Mouse (Mus musculus) adrenal gland, postnatal 4 days (tissue): ENCODE results near the gene Psma1. TPM values are rescaled to one million over a fixed set of nuclear protein-coding genes. Genes with fewer than 3 reads are reported as not detected.

Experiments used
- DNase-seq, 2 experiments: peaks; one replicate each; pipeline ENCODE4 v3.0.0; 2021 to 2022; ENCODE audit warnings: low spot score in 2 of 2, mixed read lengths in 2 of 2
- total RNA-seq, 2 experiments: library from RNA; stranded (reverse); gene quantifications; 2 replicates each; pipeline ENCODE4 v1.2.3; 2021

Gene Psma1
- total RNA-seq, 2 experiments from 2014 or later, result 154 to 157 TPM

- DNase-seq, result no peak
These were observed 5.8 kb upstream of the Psma1 start for GRCm38 (mm10) chr7:114281671-114282070.

DNA sequence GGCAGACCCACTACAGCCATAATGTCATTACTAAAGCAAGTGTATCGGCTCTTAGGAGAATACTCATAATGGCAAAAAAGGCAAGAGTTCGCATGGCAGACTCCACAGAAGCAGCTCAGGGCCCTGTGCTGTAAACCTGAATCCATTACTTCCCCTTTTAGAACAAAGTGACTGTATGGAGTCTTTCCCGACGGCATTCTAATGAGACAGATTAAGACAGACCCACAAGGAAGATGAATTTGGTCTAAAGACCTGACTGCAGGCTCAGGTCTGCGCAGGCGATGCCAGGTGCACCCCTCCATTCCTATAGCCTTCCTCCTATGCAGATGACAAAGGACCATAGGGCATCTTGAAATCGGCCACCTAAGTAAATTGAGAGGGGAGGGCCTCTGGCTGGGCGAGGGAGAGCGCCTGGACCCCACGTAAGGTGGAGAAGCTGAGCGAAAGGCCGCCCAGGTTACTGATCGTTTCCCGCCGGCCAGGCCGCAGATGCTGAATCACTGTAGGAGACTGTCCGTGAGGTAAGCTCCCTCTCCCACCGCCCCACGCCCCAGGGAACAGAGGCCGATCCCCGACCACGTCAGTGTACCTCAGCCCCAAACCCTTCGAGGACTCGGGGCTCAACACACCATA lies 430 bp downstream of the Psma1 start:
- DNase-seq, result no peak

DNA sequence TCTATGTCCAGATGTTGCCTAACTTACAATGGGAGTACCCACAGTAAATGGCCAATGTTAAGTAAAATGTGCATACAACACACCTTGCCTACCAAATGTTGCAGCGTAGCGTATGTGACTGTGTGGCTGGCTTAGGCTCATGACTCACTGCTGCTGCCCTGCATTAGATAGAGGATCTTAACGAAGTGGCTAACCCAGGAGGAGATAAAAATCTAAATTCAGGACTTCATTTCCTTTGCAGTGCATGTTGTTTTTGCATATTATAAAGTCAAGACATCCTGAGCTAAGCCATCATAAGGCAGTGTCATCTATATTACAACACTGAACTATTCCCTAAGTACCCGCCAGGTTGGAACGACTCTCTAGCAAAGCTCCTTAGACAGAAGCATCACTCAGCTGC lies 7.5 kb downstream of the Psma1 start:
- no peak for DNase-seq

- peak; percentile 63 to 85 for DNase-seq
These were observed 21.8 kb downstream of the Psma1 start, which contains the start of gene Copb1 for GRCm38 (mm10) chr7:114253885-114254833. Gene Copb1 (minus strand): TSS chr7:114254711.

DNA sequence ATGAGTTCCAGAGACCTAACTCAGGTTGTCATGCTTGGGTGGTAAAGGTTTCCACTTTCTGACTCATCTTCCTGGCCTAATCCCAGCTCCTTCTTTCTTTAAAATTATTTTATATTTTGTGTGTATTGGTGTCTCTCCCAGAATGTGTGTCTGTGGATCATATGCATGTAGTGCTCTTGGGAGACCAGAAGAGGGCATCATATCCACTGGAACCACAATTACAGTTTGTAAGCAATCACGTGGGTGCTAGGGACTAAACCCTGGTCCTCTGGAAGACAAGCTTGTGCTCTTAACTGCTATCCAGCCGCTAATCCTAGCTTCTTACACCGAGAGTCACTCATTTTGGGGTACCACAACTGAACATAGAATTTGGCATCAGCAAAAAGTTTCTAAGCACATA lies 24.2 kb downstream of the Psma1 start:
- DNase-seq, result no peak

GRCm38 (mm10) chr7:114233980-114234379 lies 41.9 kb downstream of the Psma1 start:
- no peak for DNase-seq

DNA sequence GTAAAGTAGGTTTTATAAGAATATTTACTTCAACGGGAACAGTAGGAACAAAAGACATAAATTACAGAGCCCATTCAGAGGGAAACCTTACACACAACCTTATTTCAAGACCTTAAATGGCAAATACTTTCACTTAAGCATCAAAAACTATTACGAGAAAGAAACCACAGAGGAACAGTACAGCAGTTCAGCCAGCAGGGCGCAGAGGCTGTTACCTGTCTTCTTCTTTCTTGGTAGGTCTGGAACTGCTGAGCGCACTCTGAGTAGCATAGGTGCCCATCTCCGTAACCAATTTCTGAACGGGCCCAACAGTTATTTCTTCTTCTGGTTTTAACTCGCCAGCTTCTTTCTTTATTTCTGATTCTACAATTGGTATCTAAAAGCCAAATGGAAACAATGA lies 42.9 kb downstream of the Psma1 start:
- DNase-seq, result no peak

DNA sequence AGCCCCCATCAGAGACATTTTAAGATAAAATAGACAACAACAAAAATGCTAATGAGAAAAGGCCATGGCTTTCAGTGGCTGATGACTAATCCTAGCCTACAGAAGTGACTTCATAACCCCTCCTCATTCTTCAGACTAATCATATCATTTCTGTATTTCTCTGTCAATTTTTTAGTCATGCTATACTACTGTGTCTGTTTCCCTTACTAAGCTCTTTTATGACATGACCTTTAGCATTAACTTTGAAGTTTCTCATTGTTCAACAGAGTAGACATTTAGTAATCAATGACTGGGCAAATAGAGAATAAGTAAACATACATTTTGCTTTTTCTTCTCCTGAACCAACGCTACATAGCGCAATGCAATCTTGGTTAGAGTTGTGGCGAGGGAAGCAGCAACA lies 44.1 kb downstream of the Psma1 start:
- no peak for DNase-seq

- DNase-seq, result no peak
These were observed 49.4 kb downstream of the Psma1 start for GRCm38 (mm10) chr7:114226521-114226920.

DNA sequence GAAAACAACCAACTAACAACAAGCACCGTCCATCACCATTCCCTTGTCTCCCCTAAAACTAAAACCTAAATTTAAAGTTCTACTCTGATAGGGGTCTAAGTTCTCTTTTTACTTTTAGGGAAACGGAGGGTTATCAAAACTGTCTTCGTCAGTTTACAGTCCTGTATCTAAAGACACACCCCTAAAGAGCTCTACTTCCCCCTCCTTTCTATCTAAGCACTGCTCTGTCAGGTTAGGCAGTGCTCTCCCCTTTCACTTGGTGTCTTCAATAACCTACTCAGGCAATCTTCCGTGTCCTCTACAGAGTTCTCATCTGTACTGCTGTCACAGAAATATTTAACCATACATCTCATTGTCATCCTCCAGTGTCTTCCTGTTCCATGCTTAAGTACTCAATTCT lies 55.5 kb downstream of the Psma1 start:
- no peak for DNase-seq

DNA sequence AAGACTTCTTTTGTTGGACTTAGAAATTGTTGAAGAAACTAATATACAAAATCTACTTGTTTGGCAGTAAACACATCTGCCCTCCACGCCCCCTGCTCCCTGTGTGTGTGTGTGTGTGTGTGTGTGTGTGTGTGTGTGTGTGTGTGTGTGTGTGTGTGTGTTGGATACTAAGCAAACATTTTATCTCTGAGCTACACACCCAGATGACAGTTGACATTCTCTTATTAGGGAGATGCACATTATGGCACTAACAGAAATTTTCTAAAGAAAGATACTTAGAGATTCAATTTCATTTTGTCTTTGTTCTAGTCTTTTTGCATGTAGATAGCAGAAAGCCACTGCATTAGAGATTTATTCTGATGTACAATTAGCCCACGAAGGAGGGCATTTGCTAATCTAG lies 59.0 kb downstream of the Psma1 start:
- no peak for DNase-seq

Other genes starting within 250 kb of the Psma1 start
- gene Rras2, start 158.3 kb downstream of the Psma1 start, total RNA-seq, result 10 to 100 TPM; 33.5 to 34.8 TPM
- gene Copb1, start 21.4 kb downstream of the Psma1 start, total RNA-seq, result 100 to 1,000 TPM; 116 to 122 TPM
- 10 to 100 TPM; 12.2 to 13.1 TPM for gene Pde3b, start 139.2 kb upstream of the Psma1 start, total RNA-seq